Mouse (Mus musculus): ENCODE results near the gene Nudt9.

DNA sequence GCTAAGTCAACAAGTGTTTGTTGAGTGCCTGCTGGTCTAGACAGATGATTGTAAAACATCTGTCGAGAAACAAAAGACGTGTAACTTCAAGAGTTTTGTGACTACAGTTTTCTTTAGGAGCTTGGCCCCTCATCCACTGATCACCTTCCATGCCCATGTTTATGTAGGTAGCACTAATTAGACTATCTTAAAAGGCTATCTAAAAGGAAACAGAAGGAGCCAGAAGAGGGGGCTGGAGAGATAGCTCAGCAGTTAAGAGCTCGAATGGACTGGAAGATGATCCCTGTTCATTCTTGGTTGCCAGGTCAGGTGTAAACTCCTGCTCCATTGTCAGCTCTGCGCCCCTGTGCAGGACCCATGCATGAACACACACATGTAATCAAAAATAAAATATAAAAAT is 2.0 kb downstream of the Nudt9 start:
- peak; percentile 45 for TF ChIP-seq CTCF (IDR thresholded peaks at IDR 0.05)
- no peak for TF ChIP-seq EP300 (IDR thresholded peaks at IDR 0.05)
